Mouse (Mus musculus) monocyte, adult 2 months (primary cell): ENCODE results near the gene Megf8.

ENCODE experiments used
- DNase-seq, 2 experiments: peaks; one replicate each; pipeline ENCODE4 v3.0.0; 2022; ENCODE audit warnings: low spot score in 2 of 2, low read depth in 1 of 2

The Megf8 gene

GRCm38 (mm10) chr7:25279076-25279860, 37.7 kb upstream of the Megf8 start:
- peak; percentile 68 to 82 for DNase-seq

- no peak for DNase-seq
These were observed 36.8 kb upstream of the Megf8 start for GRCm38 (mm10) chr7:25279861-25280791.

GRCm38 (mm10) chr7:25281166-25281733, 35.7 kb upstream of the Megf8 start:
- no peak for DNase-seq

GRCm38 (mm10) chr7:25281734-25282601, 35.0 kb upstream of the Megf8 start:
- peak; percentile 90 to 95 for DNase-seq

- peak in 1 of 2 experiments; percentile 46 for DNase-seq
These were observed 34.2 kb upstream of the Megf8 start for GRCm38 (mm10) chr7:25282731-25283211.

- DNase-seq = peak in 1 of 2 experiments; percentile 49
These were observed 33.3 kb upstream of the Megf8 start for GRCm38 (mm10) chr7:25283637-25284036.

GRCm38 (mm10) chr7:25284171-25284570, 32.8 kb upstream of the Megf8 start:
- DNase-seq = no peak

GRCm38 (mm10) chr7:25284766-25285165, 32.2 kb upstream of the Megf8 start:
- DNase-seq = no peak

GRCm38 (mm10) chr7:25285511-25286238, 31.3 kb upstream of the Megf8 start:
- no peak for DNase-seq

- no peak for DNase-seq
These were observed 30.0 kb upstream of the Megf8 start for GRCm38 (mm10) chr7:25286989-25287388.

GRCm38 (mm10) chr7:25288011-25288410, 29.0 kb upstream of the Megf8 start:
- no peak for DNase-seq

- no peak for DNase-seq
These were observed 28.2 kb upstream of the Megf8 start for GRCm38 (mm10) chr7:25288721-25289120.

- no peak for DNase-seq
These were observed 27.0 kb upstream of the Megf8 start for GRCm38 (mm10) chr7:25289925-25290324.

- DNase-seq = no peak
These were observed 26.5 kb upstream of the Megf8 start for GRCm38 (mm10) chr7:25290463-25290862.

- no peak for DNase-seq
These were observed 26.1 kb upstream of the Megf8 start for GRCm38 (mm10) chr7:25290911-25291310.

- DNase-seq = no peak
These were observed 24.9 kb upstream of the Megf8 start for GRCm38 (mm10) chr7:25292107-25292506.

GRCm38 (mm10) chr7:25293191-25293739, 23.7 kb upstream of the Megf8 start:
- DNase-seq = no peak

- DNase-seq = no peak
These were observed 22.5 kb upstream of the Megf8 start for GRCm38 (mm10) chr7:25294495-25294894.

- no peak for DNase-seq
These were observed 21.8 kb upstream of the Megf8 start for GRCm38 (mm10) chr7:25294960-25295722.
